Mouse (Mus musculus) small intestine, adult 2 months (tissue): Measurements from ENCODE around the gene Nudt6.

Experiments used
- CTCF ChIP-seq: fragments of 200-500 bp; IDR thresholded peaks from 2 replicates; pipeline ENCODE4 v1.5.1; 2012; ENCODE audit warnings: low read depth, mild to moderate bottlenecking, control low read depth, inconsistent platforms, low read length, moderate library complexity, mixed read lengths; ENCODE audit not compliant: insufficient replicate concordance, insufficient read length; ENCODE audit errors: extremely low read depth
- POLR2A ChIP-seq: fragments of 200-500 bp; IDR thresholded peaks from 2 replicates; pipeline ENCODE4 v1.6.1; 2012; ENCODE audit warnings: low read depth, mild to moderate bottlenecking, control low read depth, inconsistent platforms, low read length, moderate library complexity

- no peak for TF ChIP-seq POLR2A
- no peak for TF ChIP-seq CTCF
Observed at GRCm38 (mm10) chr3:37418341-37418740, 1.7 kb downstream of the Nudt6 start.
